Mouse (Mus musculus): ENCODE measurements around the gene Ankrd23.

- TF ChIP-seq CTCF (IDR thresholded peaks at IDR 0.05 in 2 of 3, conservative IDR thresholded peaks at IDR 0.05 in 1 of 3; ENCODE audit: control insufficient read depth in 1 of 3, insufficient read depth in 1 of 3, low read depth in 2 of 3, low read length in 3 of 3, poor library complexity in 1 of 3, severe bottlenecking in 1 of 3) (no peak), ZKSCAN1 (IDR thresholded peaks at IDR 0.05; ENCODE audit: low read depth, low read length) (no peak), MEF2A (IDR thresholded peaks at IDR 0.05; ENCODE audit: extremely low read depth, insufficient replicate concordance, low read depth, low read length, poor library complexity, severe bottlenecking) (no peak), POLR2AphosphoS2 (IDR thresholded peaks at IDR 0.05; ENCODE audit: low read length) (no peak), POLR2A (IDR thresholded peaks at IDR 0.05; ENCODE audit: control insufficient read depth in 1 of 2, insufficient read depth in 1 of 2, low read depth in 1 of 2, low read length in 2 of 2, poor library complexity in 1 of 2) (no peak), ZC3H11A (IDR thresholded peaks at IDR 0.05; ENCODE audit: low read depth, low read length) (no peak)
These were observed 37.7 kb upstream of the Ankrd23 start for GRCm38 (mm10) chr1:36574196-36574955.

All from MEL (cell line).